Mouse (Mus musculus) bone marrow, adult 2 months (tissue): ENCODE measurements around the gene Duoxa2.

Experiments
- CTCF ChIP-seq: fragments of 200-500 bp; IDR thresholded peaks from 2 replicates; pipeline ENCODE4 v1.5.1; 2011; ENCODE audit warnings: low read length, control low read depth; ENCODE audit not compliant: control insufficient read depth, insufficient read depth
- POLR2A ChIP-seq: fragments of 200-500 bp; IDR thresholded peaks from 2 replicates; pipeline ENCODE4 v1.6.1; 2011; ENCODE audit warnings: low read depth, mild to moderate bottlenecking, control low read depth, low read length, borderline replicate concordance; ENCODE audit not compliant: control insufficient read depth

GRCm38 (mm10) chr2:122298596-122299490, at the start of gene Duoxa2:
- TF ChIP-seq POLR2A (no peak), CTCF (no peak)
